Mouse (Mus musculus): ENCODE measurements around the gene Spg20. TPM values are rescaled to one million over a fixed set of nuclear protein-coding genes. Genes with fewer than 3 reads are reported as not detected.

The Spg20 gene
- polyA plus RNA-seq, 1 experiment from 2014 or later, result 42.8 TPM

- DNase-seq (ENCODE audit: low spot score) (no peak), ATAC-seq (replicated peaks; ENCODE audit: low FRiP score, low TSS enrichment, low read depth) (no peak)
- no peak overlapping the region for H3K4me3 ChIP-seq (ENCODE audit: low read depth, low read length)
- H3K9ac ChIP-seq (ENCODE audit: low read length), result no peak overlapping the region
- H3K27me3 ChIP-seq (replicated peaks; ENCODE audit: control insufficient read depth, insufficient read depth, low read length), result no peaks in the 10 kb centered on the region
- no peaks in the 10 kb centered on the region for H3K36me3 ChIP-seq (ENCODE audit: control insufficient read depth, insufficient read depth, low read length)
- H3K4me1 ChIP-seq (replicated peaks; ENCODE audit: control insufficient read depth, insufficient read depth, low read length), result no peaks in the 10 kb centered on the region
- no peak overlapping the region for H3K27ac ChIP-seq (ENCODE audit: low read depth)
- WGBS, result 63% methylated on average over 6 of the region's 6 CpGs
- no peak overlapping the region for H3K4me2 ChIP-seq (ENCODE audit: low read length)
- H3K9me3 ChIP-seq (ENCODE audit: control insufficient read depth, low read length), result no peaks in the 10 kb centered on the region
Measured at GRCm38 (mm10) chr3:55078233-55078632, 33.7 kb upstream of the Spg20 start.

GRCm38 (mm10) chr3:55079619-55080018, 32.3 kb upstream of the Spg20 start:
- H3K4me2 ChIP-seq (ENCODE audit: low read length), result no peak overlapping the region
- no peak; the same call in 1 of the 2 replicates for ATAC-seq (replicated peaks; ENCODE audit: low FRiP score, low TSS enrichment, low read depth)
- no peak overlapping the region for H3K4me3 ChIP-seq (ENCODE audit: low read depth, low read length)
- peak; percentile 41 for DNase-seq (ENCODE audit: low spot score)
- 81% methylated on average over 8 of the region's 8 CpGs for WGBS
- no peaks in the 10 kb centered on the region for H3K36me3 ChIP-seq (ENCODE audit: control insufficient read depth, insufficient read depth, low read length)
- H3K27ac ChIP-seq (ENCODE audit: low read depth), result no peak overlapping the region
- H3K27me3 ChIP-seq (replicated peaks; ENCODE audit: control insufficient read depth, insufficient read depth, low read length), result no peaks in the 10 kb centered on the region
- no peaks in the 10 kb centered on the region for H3K4me1 ChIP-seq (replicated peaks; ENCODE audit: control insufficient read depth, insufficient read depth, low read length)
- no peak overlapping the region for H3K9ac ChIP-seq (ENCODE audit: low read length)
- no peaks in the 10 kb centered on the region for H3K9me3 ChIP-seq (ENCODE audit: control insufficient read depth, low read length)

GRCm38 (mm10) chr3:55080055-55080454, 31.9 kb upstream of the Spg20 start:
- ATAC-seq (replicated peaks; ENCODE audit: low FRiP score, low TSS enrichment, low read depth) (peak; percentile 85; the same call in 1 of the 2 replicates), DNase-seq (ENCODE audit: low spot score) (peak; percentile 78)
- Histone ChIP-seq H3K4me1 (replicated peaks; ENCODE audit: control insufficient read depth, insufficient read depth, low read length) (no peaks in the 10 kb centered on the region), H3K27me3 (replicated peaks; ENCODE audit: control insufficient read depth, insufficient read depth, low read length) (no peaks in the 10 kb centered on the region), H3K9me3 (ENCODE audit: control insufficient read depth, low read length) (no peaks in the 10 kb centered on the region), H3K27ac (ENCODE audit: low read depth) (no peak overlapping the region), H3K36me3 (ENCODE audit: control insufficient read depth, insufficient read depth, low read length) (no peaks in the 10 kb centered on the region), H3K4me3 (ENCODE audit: low read depth, low read length) (no peak overlapping the region), H3K4me2 (ENCODE audit: low read length) (no peak overlapping the region), H3K9ac (ENCODE audit: low read length) (no peak overlapping the region)
- 13% methylated on average over 6 of the region's 6 CpGs for WGBS

- 63% methylated on average over 6 of the region's 6 CpGs for WGBS
- Histone ChIP-seq H3K4me2 (ENCODE audit: low read length) (no peak overlapping the region), H3K9me3 (ENCODE audit: control insufficient read depth, low read length) (no peaks in the 10 kb centered on the region), H3K9ac (ENCODE audit: low read length) (no peak overlapping the region), H3K4me3 (ENCODE audit: low read depth, low read length) (no peak overlapping the region), H3K4me1 (replicated peaks; ENCODE audit: control insufficient read depth, insufficient read depth, low read length) (no peaks in the 10 kb centered on the region), H3K27me3 (replicated peaks; ENCODE audit: control insufficient read depth, insufficient read depth, low read length) (no peaks in the 10 kb centered on the region), H3K27ac (ENCODE audit: low read depth) (no peak overlapping the region), H3K36me3 (ENCODE audit: control insufficient read depth, insufficient read depth, low read length) (no peaks in the 10 kb centered on the region)
- DNase-seq (ENCODE audit: low spot score), result no peak
- ATAC-seq (replicated peaks; ENCODE audit: low FRiP score, low TSS enrichment, low read depth), result no peak
Measured at GRCm38 (mm10) chr3:55084781-55085180, 27.1 kb upstream of the Spg20 start.

GRCm38 (mm10) chr3:55085716-55086115, 26.2 kb upstream of the Spg20 start:
- H3K4me2 ChIP-seq (ENCODE audit: low read length), result no peak overlapping the region
- H3K27ac ChIP-seq (ENCODE audit: low read depth), result no peak overlapping the region
- no peaks in the 10 kb centered on the region for H3K36me3 ChIP-seq (ENCODE audit: control insufficient read depth, insufficient read depth, low read length)
- 56% methylated on average over 3 of the region's 3 CpGs for WGBS
- H3K9ac ChIP-seq (ENCODE audit: low read length), result no peak overlapping the region
- no peaks in the 10 kb centered on the region for H3K4me1 ChIP-seq (replicated peaks; ENCODE audit: control insufficient read depth, insufficient read depth, low read length)
- no peak overlapping the region for H3K4me3 ChIP-seq (ENCODE audit: low read depth, low read length)
- no peaks in the 10 kb centered on the region for H3K9me3 ChIP-seq (ENCODE audit: control insufficient read depth, low read length)
- ATAC-seq (replicated peaks; ENCODE audit: low FRiP score, low TSS enrichment, low read depth) (no peak), DNase-seq (ENCODE audit: low spot score) (no peak)
- no peaks in the 10 kb centered on the region for H3K27me3 ChIP-seq (replicated peaks; ENCODE audit: control insufficient read depth, insufficient read depth, low read length)

GRCm38 (mm10) chr3:55086948-55087347, 25.0 kb upstream of the Spg20 start:
- no peak overlapping the region for H3K4me2 ChIP-seq (ENCODE audit: low read length)
- no peak overlapping the region for H3K4me3 ChIP-seq (ENCODE audit: low read depth, low read length)
- no peaks in the 10 kb centered on the region for H3K36me3 ChIP-seq (ENCODE audit: control insufficient read depth, insufficient read depth, low read length)
- WGBS, result 82% methylated on average over 5 of the region's 5 CpGs
- H3K27me3 ChIP-seq (replicated peaks; ENCODE audit: control insufficient read depth, insufficient read depth, low read length), result no peaks in the 10 kb centered on the region
- no peak overlapping the region for H3K9ac ChIP-seq (ENCODE audit: low read length)
- no peak overlapping the region for H3K27ac ChIP-seq (ENCODE audit: low read depth)
- no peaks in the 10 kb centered on the region for H3K4me1 ChIP-seq (replicated peaks; ENCODE audit: control insufficient read depth, insufficient read depth, low read length)
- no peak for ATAC-seq (replicated peaks; ENCODE audit: low FRiP score, low TSS enrichment, low read depth)
- no peak for DNase-seq (ENCODE audit: low spot score)
- H3K9me3 ChIP-seq (ENCODE audit: control insufficient read depth, low read length), result no peaks in the 10 kb centered on the region

GRCm38 (mm10) chr3:55087360-55087759, 24.5 kb upstream of the Spg20 start:
- no peaks in the 10 kb centered on the region for H3K36me3 ChIP-seq (ENCODE audit: control insufficient read depth, insufficient read depth, low read length)
- WGBS, result 61% methylated on average over 4 of the region's 4 CpGs
- H3K27me3 ChIP-seq (replicated peaks; ENCODE audit: control insufficient read depth, insufficient read depth, low read length), result no peaks in the 10 kb centered on the region
- H3K27ac ChIP-seq (ENCODE audit: low read depth), result no peak overlapping the region
- H3K9me3 ChIP-seq (ENCODE audit: control insufficient read depth, low read length), result no peaks in the 10 kb centered on the region
- H3K4me2 ChIP-seq (ENCODE audit: low read length), result no peak overlapping the region
- no peak overlapping the region for H3K4me3 ChIP-seq (ENCODE audit: low read depth, low read length)
- ATAC-seq (replicated peaks; ENCODE audit: low FRiP score, low TSS enrichment, low read depth) (no peak), DNase-seq (ENCODE audit: low spot score) (no peak)
- no peaks in the 10 kb centered on the region for H3K4me1 ChIP-seq (replicated peaks; ENCODE audit: control insufficient read depth, insufficient read depth, low read length)
- no peak overlapping the region for H3K9ac ChIP-seq (ENCODE audit: low read length)

- Histone ChIP-seq H3K27ac (ENCODE audit: low read depth) (no peak overlapping the region), H3K4me1 (replicated peaks; ENCODE audit: control insufficient read depth, insufficient read depth, low read length) (no peaks in the 10 kb centered on the region), H3K4me3 (ENCODE audit: low read depth, low read length) (no peak overlapping the region), H3K9ac (ENCODE audit: low read length) (no peak overlapping the region), H3K27me3 (replicated peaks; ENCODE audit: control insufficient read depth, insufficient read depth, low read length) (no peaks in the 10 kb centered on the region), H3K9me3 (ENCODE audit: control insufficient read depth, low read length) (no peaks in the 10 kb centered on the region), H3K4me2 (ENCODE audit: low read length) (no peak overlapping the region), H3K36me3 (ENCODE audit: control insufficient read depth, insufficient read depth, low read length) (no peaks in the 10 kb centered on the region)
- 74% methylated on average over 4 of the region's 4 CpGs for WGBS
- no peak for DNase-seq (ENCODE audit: low spot score)
- ATAC-seq (replicated peaks; ENCODE audit: low FRiP score, low TSS enrichment, low read depth), result no peak
Measured at GRCm38 (mm10) chr3:55088359-55088758, 23.5 kb upstream of the Spg20 start.

- H3K27ac ChIP-seq (ENCODE audit: low read depth), result no peak overlapping the region
- no peak overlapping the region for H3K9ac ChIP-seq (ENCODE audit: low read length)
Measured at GRCm38 (mm10) chr3:55088843-55089242, 23.1 kb upstream of the Spg20 start.

More at GRCm38 (mm10) chr3:55088843-55089242, 23.1 kb upstream of the Spg20 start:
- WGBS, result 59% methylated on average over 3 of the region's 3 CpGs
- no peaks in the 10 kb centered on the region for H3K36me3 ChIP-seq (ENCODE audit: control insufficient read depth, insufficient read depth, low read length)
- no peak overlapping the region for H3K4me2 ChIP-seq (ENCODE audit: low read length)
- no peaks in the 10 kb centered on the region for H3K4me1 ChIP-seq (replicated peaks; ENCODE audit: control insufficient read depth, insufficient read depth, low read length)
- no peak for ATAC-seq (replicated peaks; ENCODE audit: low FRiP score, low TSS enrichment, low read depth)
- DNase-seq (ENCODE audit: low spot score), result no peak
- H3K27me3 ChIP-seq (replicated peaks; ENCODE audit: control insufficient read depth, insufficient read depth, low read length), result no peaks in the 10 kb centered on the region
- no peak overlapping the region for H3K4me3 ChIP-seq (ENCODE audit: low read depth, low read length)
- no peaks in the 10 kb centered on the region for H3K9me3 ChIP-seq (ENCODE audit: control insufficient read depth, low read length)
